Mouse (Mus musculus) urinary bladder, postnatal 4 days (tissue): ENCODE measurements around the gene Vps37d.

Experiments used
- DNase-seq, 2 experiments: peaks; one replicate each; pipeline ENCODE4 v3.0.0; 2021 to 2022; ENCODE audit warnings: low spot score in 2 of 2

The Vps37d gene

DNA sequence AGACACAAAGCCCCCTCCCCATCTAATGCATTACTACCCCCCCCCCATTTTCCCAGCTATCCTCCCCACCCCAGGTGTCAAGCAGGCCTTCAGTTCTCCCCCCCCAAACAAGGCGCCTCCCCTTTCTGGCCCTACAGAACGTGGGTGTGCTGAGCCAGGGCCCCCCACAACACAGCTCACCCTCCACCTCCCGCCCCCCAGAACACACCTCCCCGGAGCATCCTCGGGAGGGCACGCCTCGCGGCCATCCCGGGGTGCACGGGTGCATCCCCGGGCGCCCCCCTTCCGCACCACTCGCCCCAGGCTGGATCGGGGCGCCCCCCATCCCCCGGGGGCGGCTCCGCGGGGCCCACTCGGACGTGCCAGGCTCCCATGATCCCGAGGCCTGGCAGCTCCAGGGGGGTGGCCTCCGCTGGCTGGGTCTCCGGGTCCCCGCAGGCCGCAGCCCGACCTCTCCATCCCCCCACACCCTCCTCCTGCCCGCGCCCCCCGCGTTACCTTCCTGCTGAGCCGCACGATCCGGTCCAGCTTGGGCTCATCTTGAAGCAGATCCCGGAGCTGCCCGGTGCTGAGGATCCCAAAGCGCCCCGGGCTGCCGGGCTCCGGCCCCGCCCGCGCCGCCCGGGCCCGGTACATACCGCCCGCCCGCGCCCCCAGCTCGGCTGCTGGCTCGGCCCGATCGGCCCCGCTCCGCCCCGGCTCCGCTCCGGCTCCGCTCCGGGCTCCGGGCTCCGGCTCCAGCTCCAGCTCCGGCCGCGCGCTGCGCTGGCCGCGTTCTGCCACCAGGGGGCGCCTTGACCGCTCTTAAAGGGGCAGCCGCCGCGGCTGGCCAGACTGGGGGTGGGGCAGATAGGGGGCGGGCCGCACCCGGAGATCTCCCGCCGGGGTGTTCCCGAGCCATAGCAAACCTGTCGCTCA, at the start of gene Vps37d:
Gene Vps37d, minus strand, starts transcription at position 703 of the 918 bp plus-strand sequence.
- peak; percentile 89 to 96 for DNase-seq

DNA sequence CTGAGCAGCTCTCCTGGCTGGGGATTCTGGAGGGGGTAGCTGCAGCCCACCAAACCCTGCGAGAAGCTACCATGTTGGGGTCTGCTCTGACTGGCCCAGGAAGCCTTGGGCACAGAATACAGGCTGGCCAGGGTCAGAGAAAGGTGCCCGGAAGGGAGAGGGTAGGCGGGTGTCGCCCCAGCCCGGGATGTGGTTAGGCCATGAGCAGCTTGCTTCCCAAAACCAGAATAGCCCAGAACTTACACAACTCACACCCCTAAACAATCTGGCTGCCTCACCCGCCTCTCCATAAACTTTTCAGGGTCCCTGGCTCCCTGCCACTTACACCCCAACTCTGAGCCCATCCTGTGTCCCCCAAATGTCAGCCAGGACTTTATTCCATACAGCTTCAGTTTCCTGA, 49.6 kb upstream of the Vps37d start:
- DNase-seq, result no peak

DNA sequence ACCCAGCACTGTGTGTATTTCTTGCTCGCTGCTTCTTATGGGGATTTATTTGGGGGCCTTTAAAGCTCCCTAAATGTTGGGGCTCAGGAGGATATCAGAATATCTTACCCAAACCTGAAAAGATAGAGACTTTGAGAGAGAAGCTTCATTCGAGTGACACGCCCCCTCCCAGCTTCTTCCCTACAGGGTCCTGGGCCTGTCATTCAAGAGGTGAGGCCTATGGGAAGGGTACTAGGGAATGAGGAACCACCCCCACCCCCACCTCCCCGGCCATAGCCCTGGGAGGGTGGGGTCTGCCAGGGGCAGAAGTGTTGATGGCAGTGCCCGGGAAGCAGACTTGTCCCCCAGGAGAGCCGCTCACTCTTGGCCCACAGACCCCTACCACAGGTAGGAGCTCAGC, 48.1 kb upstream of the Vps37d start:
- DNase-seq, result no peak

DNA sequence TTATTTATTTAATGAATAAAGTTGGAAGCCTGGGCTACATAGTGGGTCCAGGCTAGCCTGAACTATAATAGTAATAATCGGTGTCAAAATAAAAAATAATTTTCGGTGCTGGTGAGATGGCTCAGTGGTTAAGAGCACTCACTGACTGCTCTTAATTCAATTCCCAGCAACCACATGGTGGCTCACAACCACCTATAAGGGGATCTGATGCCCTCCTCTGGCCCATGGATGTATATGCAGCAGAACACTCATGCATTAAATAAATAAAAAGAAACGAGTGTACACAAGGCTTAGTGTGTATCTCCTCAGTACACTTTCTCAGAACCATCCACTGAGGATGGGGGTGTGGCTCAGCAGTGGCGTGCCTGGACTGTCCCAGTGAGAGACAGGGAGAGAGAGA, 42.7 kb upstream of the Vps37d start:
- DNase-seq, result no peak

DNA sequence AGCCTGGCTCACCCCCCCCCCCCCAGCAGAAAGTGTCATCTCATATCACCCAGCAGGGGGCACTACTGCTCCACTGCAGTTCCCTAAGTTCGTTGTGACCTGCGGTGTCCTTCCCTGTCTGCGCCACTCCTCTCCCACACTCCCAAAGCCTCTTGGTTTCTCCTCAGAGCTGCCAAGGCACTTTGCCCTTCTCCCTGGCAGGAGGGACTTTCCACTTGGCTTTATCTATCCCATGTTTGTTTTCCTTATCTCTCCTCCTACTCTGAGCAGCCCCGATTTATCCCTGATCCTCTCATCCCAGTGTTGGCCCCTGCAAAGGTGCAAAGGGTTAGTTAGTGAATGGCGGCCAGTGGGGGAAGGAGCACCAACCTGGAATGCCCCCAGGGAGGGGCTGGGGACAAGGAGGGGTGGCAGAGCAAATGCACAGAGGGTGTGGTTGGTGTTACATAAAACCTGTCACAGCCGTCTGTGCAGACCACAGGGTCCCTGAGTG, 40.6 kb upstream of the Vps37d start:
- peak in 1 of 2 experiments; percentile 32 for DNase-seq

DNA sequence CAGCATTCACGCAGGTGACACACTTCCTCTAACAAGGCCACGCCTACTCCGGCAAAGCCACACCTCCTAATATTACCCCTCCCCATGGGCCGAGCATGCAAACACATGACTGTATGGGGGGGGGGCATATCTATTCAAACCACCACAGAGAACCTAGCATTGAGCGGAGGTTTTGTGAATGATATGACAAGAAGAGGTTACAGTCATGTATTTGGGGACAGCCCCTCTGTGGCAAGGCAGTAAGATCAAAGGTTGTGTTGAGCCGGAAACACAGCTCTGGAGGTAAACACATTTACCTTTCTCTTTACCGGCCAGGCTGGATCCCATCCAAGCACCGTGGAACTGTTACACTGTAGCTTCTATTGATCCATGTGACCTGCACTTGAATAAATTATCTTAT, 37.2 kb upstream of the Vps37d start:
- no peak for DNase-seq

DNA sequence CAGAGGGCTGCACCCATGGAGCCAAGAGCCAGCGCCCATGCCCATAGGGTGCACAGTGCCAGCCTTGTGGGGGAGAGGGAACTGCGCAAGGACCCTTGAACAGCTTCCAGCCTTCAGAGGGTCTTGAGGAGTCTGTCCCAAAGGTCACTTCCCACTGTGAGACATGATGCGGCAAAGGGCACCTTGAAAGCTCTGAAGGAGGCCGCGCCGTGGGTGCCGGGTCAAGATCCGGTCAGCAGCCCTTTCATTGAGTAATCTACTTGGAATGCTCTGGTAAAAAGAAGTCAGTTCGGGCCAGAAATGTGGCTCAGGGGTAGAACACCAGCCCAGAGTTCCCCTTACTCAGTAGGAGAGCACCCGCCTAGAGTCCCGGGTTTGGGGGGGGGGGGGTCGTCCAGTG, 35.7 kb upstream of the Vps37d start:
- DNase-seq, result no peak

DNA sequence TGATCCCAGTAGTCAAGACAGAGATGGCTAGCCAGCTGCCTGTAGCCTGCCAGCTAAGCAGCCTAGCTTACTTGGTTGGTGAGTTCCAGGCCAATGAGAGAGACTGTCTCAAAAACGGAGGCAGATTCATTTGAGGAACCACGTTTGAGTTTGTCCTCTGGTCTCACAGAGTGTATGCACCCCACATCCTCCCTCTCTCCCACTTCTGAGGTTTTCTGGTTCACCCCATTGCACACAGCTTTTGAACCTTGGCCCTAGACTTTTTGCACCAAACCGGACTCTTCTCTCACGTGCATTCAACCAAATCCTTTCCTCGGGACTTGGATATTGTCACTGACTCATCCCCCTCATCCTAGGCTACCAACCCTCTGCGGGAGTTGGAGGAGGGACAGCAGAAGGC, 31.9 kb upstream of the Vps37d start:
- DNase-seq, result no peak

DNA sequence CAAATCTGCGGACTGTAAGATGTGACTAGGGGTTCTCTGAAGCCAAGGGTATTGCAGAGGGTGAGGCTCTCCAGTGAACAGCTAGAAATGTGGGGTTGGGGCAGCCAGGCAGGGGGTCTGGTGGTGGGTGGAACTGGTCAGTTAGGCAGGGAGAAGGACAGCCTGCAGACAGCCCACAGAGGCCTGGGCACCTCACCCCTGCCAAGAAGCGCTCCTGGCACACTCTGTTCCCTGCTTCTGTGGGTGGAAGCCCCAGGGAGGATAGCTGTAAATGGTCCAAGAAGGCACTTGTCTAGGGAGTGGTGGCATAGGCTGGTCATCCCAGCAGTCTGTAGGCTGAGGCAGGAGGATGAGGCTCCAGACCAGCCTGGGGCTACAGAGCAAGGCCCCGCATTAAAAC, 31.4 kb upstream of the Vps37d start:
- no peak for DNase-seq

DNA sequence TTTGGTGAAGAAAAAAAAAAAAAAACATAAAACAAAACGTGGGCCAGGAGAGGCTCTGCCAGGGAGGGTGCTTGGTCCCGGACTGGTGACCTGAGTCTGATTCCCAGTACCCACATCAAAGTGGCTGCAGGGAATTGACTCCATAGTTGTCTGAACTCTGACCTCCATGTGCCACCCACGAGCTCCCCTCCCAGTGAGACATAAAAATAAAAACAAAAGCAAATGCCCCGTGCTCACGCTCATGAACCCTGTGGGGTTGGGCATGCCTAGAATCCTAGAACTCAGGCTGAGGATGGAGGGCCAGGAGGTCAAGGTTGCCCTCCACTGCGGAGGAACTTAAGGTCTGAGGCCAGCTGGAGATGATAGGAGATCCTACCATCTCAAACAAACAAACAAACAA, 31.0 kb upstream of the Vps37d start:
- no peak for DNase-seq

DNA sequence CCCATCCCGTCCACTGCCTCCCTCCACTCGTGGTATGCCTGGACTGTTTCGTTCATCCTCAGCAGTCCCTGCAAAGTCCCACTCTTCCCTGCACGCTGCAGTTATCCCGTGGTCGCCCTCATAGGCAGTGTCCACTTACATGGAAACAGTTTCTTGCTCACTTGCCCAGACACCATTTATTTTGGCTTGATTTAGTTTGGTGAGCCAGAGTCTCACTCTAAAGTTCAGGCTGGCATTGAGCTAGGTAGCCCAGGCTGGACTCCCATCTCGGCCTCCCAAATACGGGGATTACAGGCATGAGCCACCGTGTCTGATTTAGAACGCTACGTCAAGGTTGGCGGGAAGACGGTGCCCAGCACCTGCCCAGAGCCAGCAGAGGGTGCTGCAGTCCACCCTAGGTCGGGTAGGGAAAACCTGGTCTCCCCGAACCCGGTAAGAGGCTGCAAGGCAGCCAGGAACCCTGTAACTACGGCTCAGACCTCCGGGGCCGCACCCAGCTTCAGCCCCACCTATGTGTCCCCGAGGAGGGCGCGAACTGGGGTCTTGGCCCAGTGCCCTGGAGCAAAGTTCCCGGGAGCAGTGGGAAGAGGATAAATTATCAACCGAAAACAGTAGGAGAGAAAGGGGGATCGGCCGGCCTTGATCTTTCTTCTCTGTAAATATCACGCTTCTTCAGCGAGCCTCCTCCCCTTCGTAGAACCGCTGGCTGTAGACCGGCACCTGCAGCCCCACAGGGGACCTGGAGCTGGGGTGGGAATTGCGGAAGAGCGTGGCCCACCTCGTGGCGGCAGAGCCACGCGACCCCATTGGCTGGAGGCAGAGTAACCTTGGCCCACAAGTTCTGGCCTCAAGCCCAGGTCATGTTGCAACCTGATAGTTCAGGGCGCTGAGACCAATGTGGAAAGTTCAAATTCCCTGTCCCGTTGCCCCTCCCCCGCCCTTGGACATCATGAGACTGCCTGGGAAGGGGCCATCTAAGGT, 29.7 kb upstream of the Vps37d start:
- DNase-seq, result peak in 1 of 2 experiments; percentile 43

DNA sequence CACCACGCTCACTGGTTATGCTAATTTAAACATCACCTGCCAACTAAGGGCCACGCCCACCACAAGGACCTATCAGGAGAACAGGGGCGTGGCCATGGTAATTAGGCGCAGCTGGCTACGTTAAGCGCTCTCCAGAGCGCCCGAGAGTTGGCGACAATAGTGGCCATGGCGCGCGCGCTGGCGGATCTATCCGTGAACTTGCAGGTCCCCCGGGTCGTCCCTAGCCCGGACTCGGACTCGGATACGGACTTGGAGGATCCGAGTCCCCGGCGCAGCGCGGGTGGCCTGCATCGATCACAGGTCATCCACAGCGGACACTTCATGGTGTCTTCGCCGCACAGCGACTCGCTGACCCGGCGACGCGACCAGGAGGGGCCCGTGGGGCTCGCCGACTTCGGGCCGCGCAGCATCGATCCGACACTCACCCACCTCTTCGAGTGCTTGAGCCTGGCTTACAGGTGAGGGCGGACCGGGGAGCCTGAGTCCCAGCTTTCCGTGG, 28.7 kb upstream of the Vps37d start:
- peak; percentile 59 to 78 for DNase-seq

DNA sequence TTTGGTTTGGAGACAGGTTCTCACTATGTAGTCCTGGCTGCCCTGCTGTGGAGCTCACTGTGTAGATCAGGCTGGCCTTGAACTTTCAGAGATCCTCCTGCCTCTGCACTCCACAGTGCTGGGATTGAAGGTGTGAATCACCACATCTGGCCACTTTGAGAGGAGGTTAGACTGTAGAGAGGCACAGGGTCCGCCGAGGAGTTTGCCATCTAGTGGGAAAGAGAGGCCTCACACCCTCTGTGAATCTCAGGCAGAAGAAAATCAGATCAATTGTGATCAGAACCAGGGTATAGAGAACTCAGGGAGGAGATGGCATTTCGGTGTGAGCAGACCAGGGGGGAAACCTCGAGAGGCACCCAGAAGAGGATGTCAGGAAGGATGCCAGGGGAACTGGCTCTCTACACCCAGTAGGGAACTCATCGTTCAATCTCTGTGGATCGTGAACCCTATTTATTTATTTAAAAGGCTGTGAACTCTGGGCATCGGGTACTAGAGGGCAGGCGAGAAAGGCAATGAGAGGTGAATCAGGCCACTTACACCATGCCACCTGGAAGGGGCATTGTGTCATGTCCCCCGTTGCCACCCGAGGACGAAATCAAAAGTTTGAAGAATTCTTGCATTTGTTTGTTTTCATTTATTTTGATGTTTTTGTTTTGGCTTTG, 26.1 kb upstream of the Vps37d start:
- no peak for DNase-seq

DNA sequence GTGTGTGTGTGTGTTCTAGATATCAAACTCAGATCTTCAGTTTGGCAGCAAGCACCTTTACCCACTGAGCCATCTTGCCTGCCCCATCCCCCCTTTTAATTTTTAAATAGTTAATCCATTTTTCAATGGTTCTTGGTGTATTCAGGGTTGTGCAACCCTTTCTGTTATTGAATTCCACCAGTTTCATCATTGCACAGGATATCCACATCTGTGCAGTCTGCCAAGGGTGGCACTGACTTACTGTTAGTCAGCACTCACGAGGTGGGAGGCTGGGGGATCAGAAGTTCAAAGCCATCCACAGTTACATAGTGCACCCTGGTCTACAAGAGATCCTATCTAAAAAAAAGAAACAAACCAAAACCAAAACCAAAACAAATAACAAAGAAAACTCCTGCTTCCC, 22.9 kb upstream of the Vps37d start:
- no peak for DNase-seq

DNA sequence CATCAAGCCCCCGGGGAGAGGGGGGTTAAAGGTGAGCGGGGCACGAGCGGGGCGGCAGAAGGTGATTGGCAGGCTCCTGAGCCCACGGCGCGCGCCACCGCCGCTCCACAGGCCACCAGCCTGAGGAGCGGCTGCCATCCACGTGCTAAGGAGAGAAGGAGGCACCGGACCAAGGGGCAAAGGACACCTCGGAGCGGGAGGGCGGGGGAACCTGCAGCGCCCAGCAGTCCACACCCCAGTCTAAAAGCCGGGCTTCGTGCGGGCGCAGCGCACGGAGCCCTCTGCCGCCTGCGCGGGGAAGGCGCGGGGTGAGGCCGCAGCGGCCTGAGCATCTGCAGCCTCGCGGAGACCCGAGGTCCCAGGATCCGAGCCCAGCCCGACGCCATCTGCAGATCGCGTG, 11.6 kb upstream of the Vps37d start, which contains the start of gene Mlxipl:
Gene Mlxipl, plus strand, starts transcription at position 238 of the 400 bp plus-strand sequence.
- DNase-seq, result no peak

DNA sequence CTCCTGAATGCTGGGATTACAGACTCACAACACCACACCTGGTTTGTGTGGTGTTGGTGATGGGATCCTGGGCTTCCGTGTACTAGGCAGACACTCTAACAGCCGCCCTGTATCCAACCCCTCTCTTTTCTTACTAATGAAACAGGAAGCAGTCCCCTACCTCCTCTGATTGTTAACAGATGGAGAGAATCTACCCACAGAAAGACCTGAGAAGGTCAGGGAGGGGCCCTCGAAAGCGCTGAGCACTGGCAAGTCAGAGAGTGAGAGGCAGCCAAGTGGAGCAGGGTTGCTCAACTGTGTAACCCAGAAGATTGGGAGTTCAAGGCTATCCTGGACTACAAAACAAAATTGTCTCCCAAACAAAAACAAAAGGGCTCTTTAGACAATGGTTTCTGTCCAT, 8.8 kb upstream of the Vps37d start:
- no peak for DNase-seq

DNA sequence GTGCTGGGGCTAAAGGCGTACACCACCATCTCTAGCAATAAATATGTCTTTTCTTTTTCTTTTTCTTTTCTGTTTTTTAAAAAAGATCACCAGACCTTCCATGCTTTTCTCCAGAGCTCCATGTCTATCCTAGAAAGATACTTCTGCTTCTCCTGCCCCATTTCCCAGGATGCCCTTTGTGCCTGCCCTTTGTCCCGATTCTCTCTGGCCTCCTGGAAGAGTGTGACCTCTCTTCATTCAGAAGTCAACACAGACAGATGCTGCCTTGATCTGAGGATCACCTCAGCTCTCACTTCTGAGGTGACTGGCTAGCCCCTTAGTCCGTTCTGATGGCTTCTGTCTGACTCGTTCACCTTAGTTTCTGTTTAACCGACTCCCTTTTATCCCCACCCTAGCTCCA, 2.5 kb upstream of the Vps37d start:
- no peak for DNase-seq

DNA sequence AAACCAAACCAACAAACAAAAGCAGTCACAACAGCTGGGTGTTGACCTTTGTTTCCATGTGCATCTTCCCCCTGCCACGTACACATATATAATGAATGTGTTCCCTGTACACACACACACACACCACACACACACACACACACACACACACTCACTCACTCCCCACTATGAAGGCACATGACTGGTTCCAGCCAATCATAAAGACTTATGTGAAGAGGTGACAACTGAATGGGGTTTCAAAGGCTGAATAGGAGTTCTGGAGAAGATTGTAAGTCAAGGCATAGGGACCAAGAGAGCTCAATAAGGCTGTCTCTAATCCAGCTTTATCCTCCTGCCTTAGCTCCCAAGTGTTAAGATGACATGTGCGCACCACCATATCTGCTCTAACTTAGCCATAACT, 1.5 kb upstream of the Vps37d start:
- DNase-seq, result no peak

DNA sequence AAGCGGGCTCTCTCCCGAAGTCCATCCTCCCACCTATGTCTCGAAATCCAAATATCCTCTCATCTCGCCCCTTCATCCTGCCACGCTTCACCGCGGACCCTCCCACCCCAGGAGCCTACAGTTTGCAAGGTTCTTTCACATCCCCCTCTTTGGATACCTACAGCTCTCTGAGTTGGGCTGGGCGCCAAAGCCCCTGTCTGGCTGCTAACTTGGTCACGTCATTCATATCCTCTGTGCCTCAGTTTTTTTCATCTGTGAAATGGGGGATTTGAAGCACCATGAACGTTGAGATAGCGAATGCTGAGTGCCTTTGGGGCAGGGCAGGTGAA, 380 bp upstream of the Vps37d start:
- no peak for DNase-seq

DNA sequence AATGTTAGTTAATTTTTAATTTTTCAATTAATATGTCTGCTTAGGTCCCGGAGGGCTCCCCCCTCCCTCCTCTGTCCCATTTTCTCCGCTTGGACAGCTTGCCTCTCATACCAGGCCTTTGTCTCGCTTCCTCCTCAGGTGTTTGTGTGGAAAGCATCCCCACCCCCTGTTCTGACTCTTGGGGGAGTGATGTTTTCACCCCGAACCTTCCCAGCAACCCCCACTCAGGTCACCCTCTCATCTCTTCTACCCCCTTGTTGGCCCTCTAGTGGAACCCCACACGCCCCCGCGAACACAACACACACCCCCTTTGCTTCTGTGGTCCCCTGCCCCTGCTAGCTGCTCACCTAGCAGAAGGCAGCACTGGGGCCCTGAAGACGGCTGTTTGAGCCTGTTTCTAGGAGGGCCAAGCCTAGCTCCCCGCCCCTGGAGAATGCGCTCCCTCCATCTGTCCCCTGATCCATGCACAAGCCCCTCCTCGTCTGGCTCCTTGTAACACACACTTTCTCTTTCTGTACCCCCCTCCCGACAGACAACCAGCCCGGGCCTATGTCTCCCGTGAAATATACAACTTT, 1.0 kb downstream of the Vps37d start:
- no peak for DNase-seq

DNA sequence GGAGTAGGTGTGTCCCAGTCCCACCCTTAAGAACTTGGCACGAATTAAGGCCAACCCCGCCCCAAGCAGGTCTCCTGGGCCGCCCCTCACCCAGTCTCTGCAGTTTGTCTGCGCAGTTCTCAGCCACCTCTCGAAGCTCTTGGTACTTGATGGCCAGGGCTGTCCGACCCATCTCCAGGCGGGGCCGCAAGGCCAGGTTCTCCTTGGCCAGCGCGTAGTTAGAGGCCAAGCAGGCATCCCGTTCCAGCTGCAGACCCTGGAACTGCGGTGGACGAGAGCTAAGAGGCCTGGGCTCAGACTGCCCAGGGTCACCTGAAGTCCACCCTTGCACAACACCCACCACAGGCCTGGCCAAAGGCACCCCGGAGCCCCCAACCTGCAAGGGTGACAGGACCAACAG, 1.7 kb downstream of the Vps37d start:
- no peak for DNase-seq
